Mouse (Mus musculus): ENCODE results near the gene Anapc1.

DNA sequence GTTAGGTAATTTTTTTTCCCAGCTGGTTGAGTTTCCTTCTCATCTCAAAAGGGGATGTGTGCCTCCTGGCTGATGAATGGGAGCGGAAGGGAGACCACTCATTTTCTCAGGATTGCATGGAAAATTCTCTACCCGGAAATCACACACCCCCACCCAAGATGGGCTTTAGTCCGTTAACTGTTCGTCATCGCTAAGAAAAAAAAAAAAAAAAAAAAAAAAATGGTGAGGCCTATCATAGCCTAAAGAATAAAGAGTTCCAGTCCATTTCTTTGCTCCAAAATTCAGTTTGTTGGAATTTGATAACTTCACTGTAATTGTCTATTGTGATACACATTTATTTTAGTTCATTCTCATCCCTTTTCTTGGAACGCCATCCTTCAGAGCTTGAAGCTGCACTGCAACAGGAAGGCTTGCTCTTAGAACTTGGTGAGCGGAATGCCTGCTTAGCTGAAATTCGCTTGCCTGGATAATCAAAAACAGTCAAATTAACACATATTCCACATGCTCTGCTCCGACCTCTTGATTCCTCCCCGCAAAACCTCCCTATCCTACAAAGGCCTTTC, 448 bp upstream of the Anapc1 start:
- TF ChIP-seq POLR2A (IDR thresholded peaks at IDR 0.05; ENCODE audit: insufficient read depth, low read length) (no peak), EP300 (IDR thresholded peaks at IDR 0.05; ENCODE audit: insufficient read depth, low read depth, low read length) (no peak)

Measured in ES-Bruce4 (cell line).